Mouse (Mus musculus): ENCODE measurements around the gene Gm21188. TPM values are rescaled to one million over a fixed set of nuclear protein-coding genes. Genes with fewer than 3 reads are reported as not detected.

The Gm21188 gene
- polyA plus RNA-seq (2015; fragmentation: Illumina TruSeq; extraction: RNeasy Lipid Tissue Mini Kit (QIAGEN cat#74804); ENCODE audit: insufficient read depth, low read depth, low replicate concordance), result 0.96 TPM

GRCm38 (mm10) chr13:120052085-120052484, at the start of gene Gm21188:
Gm21188 (minus strand) TSS chr13:120052194.

DNA sequence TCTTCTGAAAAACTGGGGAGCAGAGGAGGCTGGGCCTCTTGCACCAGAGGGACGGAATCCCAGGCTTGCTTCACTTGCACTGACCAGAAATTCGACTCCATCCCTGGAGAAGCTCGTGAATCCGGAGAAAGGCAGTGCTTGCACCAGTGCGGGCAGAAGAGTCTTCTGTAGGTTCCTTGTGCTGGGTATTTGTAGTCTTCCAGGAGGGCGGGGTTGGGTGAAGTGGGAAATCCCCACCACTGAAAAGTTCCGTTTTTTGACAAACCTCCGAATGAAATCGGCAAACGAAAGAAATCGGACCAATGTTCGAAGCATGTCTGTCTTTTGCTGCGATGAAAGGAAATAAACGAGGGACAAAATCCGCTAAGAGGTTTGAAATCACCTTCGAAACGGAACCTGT, 25.1 kb downstream of the Gm21188 start, which contains the start of gene Gm36079:
Gene Gm36079 (minus strand): TSS at position 101 of the 400 bp plus-strand sequence.

Other genes with a start within 250 kb of the Gm21188 start
- not detected for gene AF067063, start 222.0 kb downstream of the Gm21188 start, polyA plus RNA-seq (2015; fragmentation: Illumina TruSeq; extraction: RNeasy Lipid Tissue Mini Kit (QIAGEN cat#74804); ENCODE audit: insufficient read depth, low read depth, low replicate concordance)
- gene D13Ertd608e, start 216.2 kb downstream of the Gm21188 start, polyA plus RNA-seq (2015; fragmentation: Illumina TruSeq; extraction: RNeasy Lipid Tissue Mini Kit (QIAGEN cat#74804); ENCODE audit: insufficient read depth, low read depth, low replicate concordance), result not detected
- gene Tcstv1, start 157.4 kb downstream of the Gm21188 start, polyA plus RNA-seq (2015; fragmentation: Illumina TruSeq; extraction: RNeasy Lipid Tissue Mini Kit (QIAGEN cat#74804); ENCODE audit: insufficient read depth, low read depth, low replicate concordance), result not detected
- gene Gm21761, start 122.9 kb downstream of the Gm21188 start, polyA plus RNA-seq (2015; fragmentation: Illumina TruSeq; extraction: RNeasy Lipid Tissue Mini Kit (QIAGEN cat#74804); ENCODE audit: insufficient read depth, low read depth, low replicate concordance), result not detected
- gene B020031M17Rik, start 101.4 kb downstream of the Gm21188 start, polyA plus RNA-seq (2015; fragmentation: Illumina TruSeq; extraction: RNeasy Lipid Tissue Mini Kit (QIAGEN cat#74804); ENCODE audit: insufficient read depth, low read depth, low replicate concordance), result not detected
- not detected for gene Gm36079, start 25.2 kb downstream of the Gm21188 start, polyA plus RNA-seq (2015; fragmentation: Illumina TruSeq; extraction: RNeasy Lipid Tissue Mini Kit (QIAGEN cat#74804); ENCODE audit: insufficient read depth, low read depth, low replicate concordance)
- gene Gm20767, start 88.1 kb upstream of the Gm21188 start, polyA plus RNA-seq (2015; fragmentation: Illumina TruSeq; extraction: RNeasy Lipid Tissue Mini Kit (QIAGEN cat#74804); ENCODE audit: insufficient read depth, low read depth, low replicate concordance), result not detected
- not detected for gene Gm21818, start 120.2 kb upstream of the Gm21188 start, polyA plus RNA-seq (2015; fragmentation: Illumina TruSeq; extraction: RNeasy Lipid Tissue Mini Kit (QIAGEN cat#74804); ENCODE audit: insufficient read depth, low read depth, low replicate concordance)
- not detected for gene Gm21762, start 163.8 kb upstream of the Gm21188 start, polyA plus RNA-seq (2015; fragmentation: Illumina TruSeq; extraction: RNeasy Lipid Tissue Mini Kit (QIAGEN cat#74804); ENCODE audit: insufficient read depth, low read depth, low replicate concordance)
- not detected for gene Gm21731, start 186.9 kb upstream of the Gm21188 start, polyA plus RNA-seq (2015; fragmentation: Illumina TruSeq; extraction: RNeasy Lipid Tissue Mini Kit (QIAGEN cat#74804); ENCODE audit: insufficient read depth, low read depth, low replicate concordance)
- gene AF067061, start 210.9 kb upstream of the Gm21188 start, polyA plus RNA-seq (2015; fragmentation: Illumina TruSeq; extraction: RNeasy Lipid Tissue Mini Kit (QIAGEN cat#74804); ENCODE audit: insufficient read depth, low read depth, low replicate concordance), result not detected
- not detected for gene BC147527, start 248.2 kb upstream of the Gm21188 start, polyA plus RNA-seq (2015; fragmentation: Illumina TruSeq; extraction: RNeasy Lipid Tissue Mini Kit (QIAGEN cat#74804); ENCODE audit: insufficient read depth, low read depth, low replicate concordance)